Mouse (Mus musculus) midbrain, embryonic 12.5 days (tissue): ENCODE measurements around the gene Rxfp2. TPM values are rescaled to one million over a fixed set of nuclear protein-coding genes. Genes with fewer than 3 reads are reported as not detected.
A peak's percentile ranks its signal among the peaks of the same experiment; 100 is the strongest.

Experiments
- ATAC-seq: fragments of 200-750 bp; cut with Nextera tagmentation; 2 replicates; pipeline ENCODE4 v1.8.0; 2017; ENCODE audit warnings: low read depth, moderate TSS enrichment, moderate library complexity; ENCODE audit not compliant: low FRiP score
- H3K27ac ChIP-seq: fragments of 300-500 bp; sonication (generic); replicated peaks from 2 replicates; pipeline ENCODE4 v1.5.1; 2016; ENCODE audit warnings: mild to moderate bottlenecking
- H3K27me3 ChIP-seq: fragments of 300-500 bp; sonication (generic); 2 replicates; pipeline ENCODE4 v1.6.1; 2016; ENCODE audit warnings: mild to moderate bottlenecking
- H3K36me3 ChIP-seq: fragments of 300-500 bp; sonication (generic); 2 replicates; pipeline ENCODE4 v1.6.1; 2016
- H3K4me1 ChIP-seq: fragments of 300-500 bp; sonication (generic); 2 replicates; pipeline ENCODE4 v1.6.1; 2016
- H3K4me2 ChIP-seq: fragments of 300-500 bp; sonication (generic); replicated peaks from 2 replicates; pipeline ENCODE4 v1.6.1; 2016; ENCODE audit warnings: mild to moderate bottlenecking, moderate library complexity
- H3K4me3 ChIP-seq: fragments of 300-500 bp; sonication (generic); 2 replicates; pipeline ENCODE4 v1.5.1; 2016; ENCODE audit warnings: mild to moderate bottlenecking
- H3K9ac ChIP-seq: fragments of 300-500 bp; sonication (generic); replicated peaks from 2 replicates; pipeline ENCODE4 v1.6.1; 2016; ENCODE audit warnings: mild to moderate bottlenecking, moderate library complexity
- H3K9me3 ChIP-seq: fragments of 300-500 bp; sonication (generic); 2 replicates; pipeline ENCODE4 v1.6.1; 2016; ENCODE audit warnings: mild to moderate bottlenecking
- WGBS: fragments of 180-500 bp; shearing (Covaris S2); methylation state at CpG from one replicate; pipeline ENCODE4 v1.1.7; 2016; 5-methylcytosine and 5-hydroxymethylcytosine counted together
- polyA plus RNA-seq: library from polyadenylated mRNA; unstranded; fragments of >200 nt; fragmentation: Nextera tagmentation; extraction: Ambion mirVana; gene quantifications from 2 replicates; pipeline ENCODE4 v1.2.1, GENCODE M21; 2016

Gene Rxfp2
- polyA plus RNA-seq, 1 experiment from 2014 or later, result 0.75 TPM

DNA sequence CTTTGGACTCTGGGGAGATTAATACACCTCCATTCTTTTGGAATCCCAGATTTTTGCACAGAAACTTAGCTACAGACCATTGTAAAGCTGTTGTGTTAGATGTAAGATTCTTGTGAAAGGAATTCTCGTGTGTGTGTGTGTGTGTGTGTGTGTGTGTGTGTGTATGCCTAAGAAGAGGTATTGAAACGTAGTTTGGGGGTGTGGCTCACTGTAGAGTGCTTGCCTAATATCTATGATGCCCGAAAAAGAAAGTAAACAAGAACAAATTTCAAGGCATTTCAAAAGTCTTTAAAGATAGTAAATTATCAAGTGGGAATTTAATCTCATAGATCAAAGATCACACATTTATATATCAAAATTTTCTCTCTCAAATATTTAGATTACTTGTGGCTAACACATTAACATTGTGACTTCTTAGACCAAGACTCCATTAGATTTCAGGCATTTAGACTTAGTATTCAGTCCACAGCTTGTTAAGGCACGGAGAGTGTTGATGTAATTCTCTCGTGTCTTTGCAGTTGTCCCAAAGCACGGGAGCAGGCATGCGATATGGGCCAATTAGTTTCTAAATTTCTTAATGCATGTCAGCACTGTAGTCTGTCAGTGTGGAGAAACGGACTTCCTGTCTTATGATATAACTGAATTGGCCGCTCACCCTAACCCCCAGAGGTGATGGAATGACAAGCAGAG lies 97.9 kb downstream of the Rxfp2 start:
- no peak overlapping the region for H3K4me3 ChIP-seq
- no peak overlapping the region for H3K4me2 ChIP-seq
- WGBS, result 78% methylated on average over 9 of the region's 9 CpGs
- no peak for ATAC-seq
- H3K36me3 ChIP-seq, result no peaks in the 10 kb centered on the region
- peaks cover 6% of the 10 kb centered on the region; the same call in 1 of the 2 replicates for H3K27me3 ChIP-seq
- H3K27ac ChIP-seq, result no peak overlapping the region
- no peak overlapping the region for H3K9ac ChIP-seq
- H3K4me1 ChIP-seq, result peaks cover 6% of the 10 kb centered on the region; the same call in 1 of the 2 replicates
- 0 out of 2 replicates have a peak, but pooled peaks cover 3% of the 10 kb centered on the region for H3K9me3 ChIP-seq

GRCm38 (mm10) chr5:150116906-150117216 lies 98.4 kb downstream of the Rxfp2 start:
- no peak for ATAC-seq
- Histone ChIP-seq H3K27ac (no peak overlapping the region), H3K36me3 (no peaks in the 10 kb centered on the region), H3K4me1 (peaks cover 6% of the 10 kb centered on the region; the same call in 1 of the 2 replicates), H3K9ac (no peak overlapping the region), H3K27me3 (peaks cover 6% of the 10 kb centered on the region; the same call in 1 of the 2 replicates), H3K4me2 (no peak overlapping the region), H3K9me3 (0 out of 2 replicates have a peak, but pooled peaks cover 3% of the 10 kb centered on the region), H3K4me3 (no peak overlapping the region)
- WGBS, result 88% methylated on average over 6 of the region's 6 CpGs

GRCm38 (mm10) chr5:150118124-150118454 lies 99.6 kb downstream of the Rxfp2 start:
- Histone ChIP-seq H3K4me2 (peak overlapping the region; percentile 63), H3K9me3 (0 out of 2 replicates have a peak, but pooled peaks cover 3% of the 10 kb centered on the region), H3K4me1 (peaks cover 8% of the 10 kb centered on the region; the same call in 1 of the 2 replicates), H3K4me3 (peak overlapping the region; percentile 74), H3K27me3 (peaks cover 6% of the 10 kb centered on the region; the same call in 1 of the 2 replicates), H3K9ac (peak overlapping the region; percentile 69), H3K27ac (no peak overlapping the region), H3K36me3 (no peaks in the 10 kb centered on the region)
- WGBS, result 27% methylated on average over 8 of the region's 8 CpGs
- ATAC-seq, result no peak

DNA sequence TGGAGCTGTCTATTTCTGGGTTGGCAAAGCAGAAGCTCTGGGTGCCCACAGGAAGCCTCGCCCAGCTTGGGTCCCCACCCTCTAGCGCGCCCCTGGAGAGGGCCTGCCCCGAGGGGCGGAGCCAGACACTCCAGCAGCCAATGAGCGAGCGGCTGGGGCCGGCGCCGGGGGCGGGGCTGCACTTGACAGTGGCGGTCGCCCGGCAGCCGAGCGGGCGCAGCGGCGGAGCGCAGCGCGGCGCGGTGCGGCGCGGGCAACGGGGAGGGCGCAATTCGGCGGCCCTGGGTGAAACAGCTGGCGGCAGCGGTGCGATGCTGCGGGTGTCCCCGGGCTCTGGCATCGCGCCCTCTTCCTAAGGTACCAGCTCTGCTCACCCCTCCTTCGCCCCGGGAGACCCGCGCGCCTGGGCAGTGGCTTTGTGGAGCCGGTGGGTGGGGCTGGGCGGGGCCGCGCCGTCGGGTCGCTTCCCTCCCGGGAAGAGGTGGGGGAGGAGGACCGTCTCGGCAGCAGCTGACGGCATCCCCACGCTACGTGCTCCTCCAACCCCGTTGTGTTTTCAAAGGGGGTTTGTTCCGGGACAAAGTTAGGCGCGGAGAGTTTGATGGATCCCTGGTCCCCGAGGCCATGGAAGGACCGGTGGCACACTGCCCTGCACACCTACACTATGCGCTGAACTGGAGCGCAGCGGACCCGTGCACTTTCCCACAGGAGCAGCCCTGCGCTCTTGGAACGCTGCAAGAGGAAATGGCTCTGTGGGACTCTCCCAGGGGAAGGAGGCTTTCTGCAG lies 100.2 kb downstream of the Rxfp2 start, which contains the start of gene Fry:
Gene Fry (plus strand): TSS at position 191 of the 787 bp plus-strand sequence.
- peak within 1 kb of the TSS; percentile 63 for H3K4me2 ChIP-seq
- H3K4me1 ChIP-seq, result peaks cover 8% of the 10 kb centered on the region; the same call in 1 of the 2 replicates
- H3K36me3 ChIP-seq, result no peaks in the 10 kb centered on the region
- ATAC-seq, result peak; percentile 99
- under 1% methylated on average over 58 of the region's 68 CpGs for WGBS
- H3K27me3 ChIP-seq, result peaks cover 6% of the 10 kb centered on the region; the same call in 1 of the 2 replicates
- peak within 1 kb of the TSS; percentile 69 for H3K9ac ChIP-seq
- H3K27ac ChIP-seq, result no peak within 1 kb of the TSS; the same call in 1 of the 2 replicates
- peak within 1 kb of the TSS; percentile 74 for H3K4me3 ChIP-seq
- 0 out of 2 replicates have a peak, but pooled peaks cover 3% of the 10 kb centered on the region for H3K9me3 ChIP-seq

- 88% methylated on average over 8 of the region's 8 CpGs for WGBS
- Histone ChIP-seq H3K4me3 (no peak overlapping the region), H3K36me3 (no peaks in the 10 kb centered on the region), H3K9ac (no peak overlapping the region), H3K4me1 (peaks cover 7% of the 10 kb centered on the region; the same call in 1 of the 2 replicates), H3K9me3 (0 out of 2 replicates have a peak, but pooled peaks cover 3% of the 10 kb centered on the region), H3K27ac (no peak overlapping the region), H3K27me3 (peaks cover 6% of the 10 kb centered on the region; the same call in 1 of the 2 replicates), H3K4me2 (no peak overlapping the region)
- no peak for ATAC-seq
These were observed 102.2 kb downstream of the Rxfp2 start for GRCm38 (mm10) chr5:150120676-150121075.

- H3K27me3 ChIP-seq, result peaks cover 6% of the 10 kb centered on the region; the same call in 1 of the 2 replicates
- no peak overlapping the region for H3K27ac ChIP-seq
- H3K9ac ChIP-seq, result no peak overlapping the region
- no peak for ATAC-seq
- 89% methylated on average over 4 of the region's 4 CpGs for WGBS
- no peak overlapping the region for H3K4me3 ChIP-seq
- H3K36me3 ChIP-seq, result no peaks in the 10 kb centered on the region
- 0 out of 2 replicates have a peak, but pooled peaks cover 2% of the 10 kb centered on the region for H3K4me1 ChIP-seq
- no peak overlapping the region for H3K4me2 ChIP-seq
- H3K9me3 ChIP-seq, result no peaks in the 10 kb centered on the region
These were observed 103.6 kb downstream of the Rxfp2 start for GRCm38 (mm10) chr5:150122095-150122494.

GRCm38 (mm10) chr5:150122571-150122970 lies 104.1 kb downstream of the Rxfp2 start:
- no peaks in the 10 kb centered on the region for H3K36me3 ChIP-seq
- no peak overlapping the region for H3K4me2 ChIP-seq
- no peak for ATAC-seq
- H3K4me1 ChIP-seq, result 0 out of 2 replicates have a peak, but pooled peaks cover 2% of the 10 kb centered on the region
- H3K9me3 ChIP-seq, result no peaks in the 10 kb centered on the region
- H3K4me3 ChIP-seq, result no peak overlapping the region
- no peak overlapping the region for H3K9ac ChIP-seq
- H3K27me3 ChIP-seq, result peaks cover 6% of the 10 kb centered on the region; the same call in 1 of the 2 replicates
- H3K27ac ChIP-seq, result no peak overlapping the region
- 87% methylated on average over 2 of the region's 2 CpGs for WGBS

DNA sequence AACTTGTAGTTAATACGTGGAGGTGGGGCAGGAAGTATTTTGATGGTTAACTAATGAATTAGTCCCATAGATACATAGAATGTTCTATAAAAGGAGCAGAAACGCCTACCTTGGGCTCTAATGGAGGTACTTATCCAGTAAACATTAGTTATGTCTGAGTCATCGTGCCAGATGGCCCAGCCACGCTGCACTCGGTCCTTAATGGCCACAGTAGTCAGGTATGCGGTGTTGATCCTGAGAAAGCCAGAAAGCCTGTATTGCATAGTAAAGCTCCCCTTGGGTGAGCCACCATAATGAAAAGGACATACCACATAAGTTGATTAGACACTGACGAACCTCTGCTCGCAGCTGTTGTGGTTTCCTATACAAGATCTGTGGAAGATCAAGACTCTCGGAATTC lies 107.4 kb downstream of the Rxfp2 start:
- H3K27ac ChIP-seq, result no peak overlapping the region
- no peak overlapping the region for H3K4me2 ChIP-seq
- H3K4me1 ChIP-seq, result 0 out of 2 replicates have a peak, but pooled peaks cover 6% of the 10 kb centered on the region
- ATAC-seq, result no peak
- H3K4me3 ChIP-seq, result no peak overlapping the region
- H3K9ac ChIP-seq, result no peak overlapping the region
- H3K9me3 ChIP-seq, result no peaks in the 10 kb centered on the region
- 88% methylated on average over 9 of the region's 9 CpGs for WGBS
- H3K36me3 ChIP-seq, result no peaks in the 10 kb centered on the region
- H3K27me3 ChIP-seq, result no peaks in the 10 kb centered on the region

DNA sequence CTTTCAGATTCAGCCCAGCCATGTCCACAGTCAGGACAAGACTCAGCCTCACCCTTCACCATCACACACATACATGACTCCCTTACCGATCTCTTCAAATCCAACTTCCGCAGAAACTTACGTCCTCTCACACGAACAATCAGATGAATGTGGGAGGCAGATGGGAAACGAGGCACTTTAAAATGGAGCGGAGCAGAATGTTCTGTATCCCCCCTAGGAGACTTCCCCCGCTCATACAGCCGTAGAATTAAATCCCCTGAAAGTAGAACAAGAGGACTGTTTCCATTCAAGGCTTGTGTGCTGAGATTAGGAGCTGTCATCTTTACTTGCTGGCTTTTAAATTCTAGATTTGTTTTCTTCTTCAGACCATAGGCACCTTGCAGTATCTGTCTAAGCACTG lies 110.0 kb downstream of the Rxfp2 start:
- WGBS, result 77% methylated on average over 8 of the region's 8 CpGs
- ATAC-seq, result no peak
- 0 out of 2 replicates have a peak, but pooled peaks cover 6% of the 10 kb centered on the region for H3K4me1 ChIP-seq

GRCm38 (mm10) chr5:150130144-150130543 lies 111.7 kb downstream of the Rxfp2 start:
- 75% methylated on average over 7 of the region's 7 CpGs for WGBS

More for the DNA sequence above, 110.0 kb downstream of the Rxfp2 start:
- no peaks in the 10 kb centered on the region for H3K36me3 ChIP-seq
- H3K27me3 ChIP-seq, result no peaks in the 10 kb centered on the region
- H3K9me3 ChIP-seq, result no peaks in the 10 kb centered on the region
- H3K4me2 ChIP-seq, result no peak overlapping the region
- H3K4me3 ChIP-seq, result no peak overlapping the region
- no peak overlapping the region for H3K27ac ChIP-seq
- H3K9ac ChIP-seq, result no peak overlapping the region

GRCm38 (mm10) chr5:150131166-150131565 lies 112.7 kb downstream of the Rxfp2 start:
- no peak for ATAC-seq
- 87% methylated on average over 7 of the region's 7 CpGs for WGBS
- H3K9ac ChIP-seq, result no peak overlapping the region
- no peak overlapping the region for H3K27ac ChIP-seq
- no peak overlapping the region for H3K4me3 ChIP-seq
- H3K4me2 ChIP-seq, result no peak overlapping the region
- 0 out of 2 replicates have a peak, but pooled peaks cover 6% of the 10 kb centered on the region for H3K4me1 ChIP-seq
- H3K36me3 ChIP-seq, result no peaks in the 10 kb centered on the region
- H3K27me3 ChIP-seq, result no peaks in the 10 kb centered on the region
- H3K9me3 ChIP-seq, result no peaks in the 10 kb centered on the region

More at GRCm38 (mm10) chr5:150130144-150130543, 111.7 kb downstream of the Rxfp2 start:
- Histone ChIP-seq H3K9ac (no peak overlapping the region), H3K9me3 (no peaks in the 10 kb centered on the region), H3K27ac (peak overlapping the region; percentile 46; the same call in 1 of the 2 replicates), H3K36me3 (no peaks in the 10 kb centered on the region), H3K4me2 (no peak overlapping the region), H3K4me3 (no peak overlapping the region), H3K27me3 (no peaks in the 10 kb centered on the region), H3K4me1 (0 out of 2 replicates have a peak, but pooled peaks cover 6% of the 10 kb centered on the region)
- 0 out of 2 replicates have a peak, but pooled peaks have one; percentile 12 for ATAC-seq
